Mouse (Mus musculus): Measurements from ENCODE around the gene Arpc2. TPM values are rescaled to one million over a fixed set of nuclear protein-coding genes. Genes with fewer than 3 reads are reported as not detected.

Arpc2 gene
- total RNA-seq, 2 experiments from 2014 or later = 69.4 to 228 TPM

Other genes starting within 250 kb of the Arpc2 start
- gene Tns1, start 111.6 kb upstream of the Arpc2 start, total RNA-seq (2015; ENCODE audit: low replicate concordance) = 20.5 and 21.6 TPM in 2 replicates
- 20.0 and 49.5 TPM in 2 replicates for gene Tns1, start 111.6 kb upstream of the Arpc2 start, total RNA-seq (2017; ENCODE audit: low replicate concordance)
- gene Rufy4, start 110.5 kb upstream of the Arpc2 start, total RNA-seq (2015; ENCODE audit: low replicate concordance) = not detected in 2 replicates
- 0.13 TPM in 1 of 2 replicates, not detected in the other for gene Rufy4, start 110.5 kb upstream of the Arpc2 start, total RNA-seq (2017; ENCODE audit: low replicate concordance)
- gene Cxcr2, start 82.1 kb upstream of the Arpc2 start, total RNA-seq (2015; ENCODE audit: low replicate concordance) = 6.3 and 6.8 TPM in 2 replicates
- gene Cxcr2, start 82.1 kb upstream of the Arpc2 start, total RNA-seq (2017; ENCODE audit: low replicate concordance) = 6.8 and 11.6 TPM in 2 replicates
- not detected in 2 replicates for gene Cxcr1, start 41.5 kb upstream of the Arpc2 start, total RNA-seq (2015; ENCODE audit: low replicate concordance)
- not detected in 2 replicates for gene Cxcr1, start 41.5 kb upstream of the Arpc2 start, total RNA-seq (2017; ENCODE audit: low replicate concordance)
- not detected in 2 replicates for gene Gpbar1, start 42.5 kb downstream of the Arpc2 start, total RNA-seq (2015; ENCODE audit: low replicate concordance)
- gene Gpbar1, start 42.5 kb downstream of the Arpc2 start, total RNA-seq (2017; ENCODE audit: low replicate concordance) = not detected in 2 replicates
- 12.6 and 14.3 TPM in 2 replicates for gene Aamp, start 48.7 kb downstream of the Arpc2 start, total RNA-seq (2015; ENCODE audit: low replicate concordance)
- 17.1 and 26.6 TPM in 2 replicates for gene Aamp, start 48.7 kb downstream of the Arpc2 start, total RNA-seq (2017; ENCODE audit: low replicate concordance)
- 6.5 and 12.2 TPM in 2 replicates for gene Pnkd, start 48.8 kb downstream of the Arpc2 start, total RNA-seq (2015; ENCODE audit: low replicate concordance)
- 0.76 and 1.8 TPM in 2 replicates for gene Pnkd, start 48.8 kb downstream of the Arpc2 start, total RNA-seq (2017; ENCODE audit: low replicate concordance)
- not detected in 2 replicates for gene Tmbim1, start 69.5 kb downstream of the Arpc2 start, total RNA-seq (2015; ENCODE audit: low replicate concordance)
- 0.45 and 0.90 TPM in 2 replicates for gene Tmbim1, start 69.5 kb downstream of the Arpc2 start, total RNA-seq (2017; ENCODE audit: low replicate concordance)
- gene Catip, start 126.0 kb downstream of the Arpc2 start, total RNA-seq (2015; ENCODE audit: low replicate concordance) = not detected in 2 replicates
- gene Catip, start 126.0 kb downstream of the Arpc2 start, total RNA-seq (2017; ENCODE audit: low replicate concordance) = not detected in 2 replicates
- gene Slc11a1, start 139.1 kb downstream of the Arpc2 start, total RNA-seq (2015; ENCODE audit: low replicate concordance) = 7.5 and 9.0 TPM in 2 replicates
- gene Slc11a1, start 139.1 kb downstream of the Arpc2 start, total RNA-seq (2017; ENCODE audit: low replicate concordance) = 12.5 and 19.4 TPM in 2 replicates
- gene Ctdsp1, start 155.4 kb downstream of the Arpc2 start, total RNA-seq (2015; ENCODE audit: low replicate concordance) = 64.5 and 65.0 TPM in 2 replicates
- gene Ctdsp1, start 155.4 kb downstream of the Arpc2 start, total RNA-seq (2017; ENCODE audit: low replicate concordance) = 18.5 and 26.8 TPM in 2 replicates
- not detected in 2 replicates for gene Vil1, start 173.3 kb downstream of the Arpc2 start, total RNA-seq (2015; ENCODE audit: low replicate concordance)
- 0.64 TPM in 1 of 2 replicates, not detected in the other for gene Vil1, start 173.3 kb downstream of the Arpc2 start, total RNA-seq (2017; ENCODE audit: low replicate concordance)

Data from erythroid progenitor cell, adult 5-6 weeks (primary cell).